Mouse (Mus musculus) C2C12 (cell line): Measurements from ENCODE around the gene Eva1c.

ENCODE experiments used
- CTCF ChIP-seq: IDR thresholded peaks from one replicate; pipeline ENCODE4 v1.5.1; 2011; ENCODE audit not compliant: control insufficient read depth, insufficient read depth, insufficient read length
- FOSL1 ChIP-seq: IDR thresholded peaks from one replicate; pipeline ENCODE4 v1.8.0; 2011; ENCODE audit warnings: mild to moderate bottlenecking, low read length; ENCODE audit not compliant: poor library complexity, insufficient read depth, severe bottlenecking
- MAX ChIP-seq: IDR thresholded peaks from one replicate; pipeline ENCODE4 v1.6.1; 2011; ENCODE audit warnings: mild to moderate bottlenecking, control low read depth
- MYOD1 ChIP-seq: IDR thresholded peaks from one replicate; pipeline ENCODE4 v1.6.1; 2011; ENCODE audit warnings: low read depth; ENCODE audit not compliant: control insufficient read depth, insufficient read length
- MYOG ChIP-seq: IDR thresholded peaks from one replicate; pipeline ENCODE4 v1.6.1; 2011; ENCODE audit not compliant: control insufficient read depth, insufficient read length; ENCODE audit errors: extremely low read depth
- USF1 ChIP-seq: IDR thresholded peaks from one replicate; pipeline ENCODE4 v1.6.1; 2011; ENCODE audit warnings: low read depth, mild to moderate bottlenecking, control low read depth, moderate library complexity

- TF ChIP-seq CTCF (no peak), MYOG (no peak), MYOD1 (no peak), MAX (no peak), FOSL1 (no peak), USF1 (no peak)
Measured at GRCm38 (mm10) chr16:90858206-90858605, 31.7 kb downstream of the Eva1c start.
